In genomic region chr16:94289138-94290072, GRCm38 (mm10) we compare ENCODE assay signal across 8 mouse cellular contexts. TPM values are rescaled to one million over a fixed set of nuclear protein-coding genes. Genes with fewer than 3 reads are reported as not detected.
DNase-seq lines count a peak whose midpoint lies in the region; ATAC-seq and TF ChIP-seq lines count a peak whose summit lies in the region.

No protein-coding gene starts in this region.

- peak; percentile 37; the same call in 1 of the 2 replicates for ATAC-seq in forebrain, embryonic 15.5 days (replicated peaks)
- ATAC-seq in hindbrain, embryonic 16.5 days, result peak; percentile 9; the same call in 1 of the 2 replicates
- peak; percentile 42 for ATAC-seq in megakaryocyte-erythroid progenitor cell, adult 5-6 weeks (replicated peaks; ENCODE audit: low FRiP score, low TSS enrichment, poor library complexity, severe bottlenecking)
- ATAC-seq in stomach, postnatal 0 days (ENCODE audit: low FRiP score, low TSS enrichment), result peak; percentile 25

- peaks cover 17% of the 10 kb centered on the region for H3K4me1 ChIP-seq in forebrain, embryonic 15.5 days
- H3K4me1 ChIP-seq in hindbrain, embryonic 16.5 days (ENCODE audit: control insufficient read depth, insufficient read depth, low read depth, low read length), result peaks cover 6% of the 10 kb centered on the region
- H3K4me1 ChIP-seq in stomach, postnatal 0 days (replicated peaks; ENCODE audit: control insufficient read depth, insufficient read depth), result no peaks in the 10 kb centered on the region

- peak; percentile 56 for TF ChIP-seq CTCF in stomach, postnatal 0 days (IDR thresholded peaks at IDR 0.05; ENCODE audit: low read depth)

- H3K9me3 ChIP-seq in forebrain, embryonic 15.5 days, result no peaks in the 10 kb centered on the region
- no peaks in the 10 kb centered on the region for H3K9me3 ChIP-seq in hindbrain, embryonic 16.5 days (ENCODE audit: control insufficient read depth, low read length)
- H3K9me3 ChIP-seq in stomach, postnatal 0 days (ENCODE audit: control insufficient read depth, low read length), result no peaks in the 10 kb centered on the region

- H3K9ac ChIP-seq in forebrain, embryonic 15.5 days (replicated peaks), result peak overlapping the region; percentile 79
- peak overlapping the region; percentile 82 for H3K9ac ChIP-seq in hindbrain, embryonic 16.5 days (ENCODE audit: low read depth, low read length)
- H3K9ac ChIP-seq in stomach, postnatal 0 days (ENCODE audit: low read length), result peak overlapping the region; percentile 78

- peak overlapping the region; percentile 61 for H3K27ac ChIP-seq in forebrain, embryonic 15.5 days (replicated peaks)
- peak overlapping the region; percentile 71 for H3K27ac ChIP-seq in hindbrain, embryonic 16.5 days (ENCODE audit: low read depth, low read length)
- peak overlapping the region; percentile 73 for H3K27ac ChIP-seq in stomach, postnatal 0 days (replicated peaks)

- peak overlapping the region; percentile 88 for H3K4me2 ChIP-seq in forebrain, embryonic 15.5 days (replicated peaks)
- H3K4me2 ChIP-seq in hindbrain, embryonic 16.5 days (ENCODE audit: low read length), result peak overlapping the region; percentile 92
- peak overlapping the region; percentile 99 for H3K4me2 ChIP-seq in stomach, postnatal 0 days (replicated peaks; ENCODE audit: low read depth)

- H3K4me3 ChIP-seq in forebrain, embryonic 15.5 days, result peak overlapping the region; percentile 78
- peak overlapping the region; percentile 80 for H3K4me3 ChIP-seq in hindbrain, embryonic 16.5 days (ENCODE audit: low read length)
- H3K4me3 ChIP-seq in stomach, postnatal 0 days (ENCODE audit: low read depth, low read length), result peak overlapping the region; percentile 83

- no peaks in the 10 kb centered on the region for H3K27me3 ChIP-seq in forebrain, embryonic 15.5 days
- no peaks in the 10 kb centered on the region; the same call in 1 of the 2 replicates for H3K27me3 ChIP-seq in hindbrain, embryonic 16.5 days (replicated peaks; ENCODE audit: control insufficient read depth, insufficient read depth, low read length)
- no peaks in the 10 kb centered on the region for H3K27me3 ChIP-seq in stomach, postnatal 0 days (ENCODE audit: control insufficient read depth, insufficient read depth, low read length)

- peak; percentile 50 for DNase-seq in kidney, adult 18-20 months
- DNase-seq in kidney, postnatal 14 days, result no peak
- DNase-seq in brain, embryonic 18.5 days (ENCODE audit: low read depth, low spot score), result peak; percentile 45
- DNase-seq in left cerebral cortex, postnatal 14 days (ENCODE audit: low spot score in 2 of 2), result peak; percentile 85 to 92
- no peak for DNase-seq in stomach, postnatal 0 days (ENCODE audit: low spot score)

- no peak for TF ChIP-seq EP300 in stomach, postnatal 0 days (optimal IDR thresholded peaks at IDR 0.05)

- no peaks in the 10 kb centered on the region for H3K36me3 ChIP-seq in forebrain, embryonic 15.5 days
- H3K36me3 ChIP-seq in hindbrain, embryonic 16.5 days (ENCODE audit: control insufficient read depth, insufficient read depth, low read length), result no peaks in the 10 kb centered on the region
- H3K36me3 ChIP-seq in stomach, postnatal 0 days (ENCODE audit: control insufficient read depth, insufficient read depth, low read length), result no peaks in the 10 kb centered on the region

- 6% methylated on average over 39 of the region's 39 CpGs for WGBS in forebrain, embryonic 15.5 days
- 9% methylated on average over 39 of the region's 39 CpGs for WGBS in hindbrain, embryonic 16.5 days
- 7% methylated on average over 39 of the region's 39 CpGs for WGBS in stomach, postnatal 0 days

- intact Hi-C loops in left cerebral cortex, postnatal 14 days (cut with DNase I), result no loop called here

RNA-seq across cellular contexts. Expression of gene Hlcs, which starts 24.0 kb away (rescaled TPM):
- 7.7 and 8.7 TPM in 2 replicates for polyA plus RNA-seq in forebrain, embryonic 15.5 days (2015; fragmentation: Nextera tagmentation; extraction: Ambion mirVana)
- 7.9 and 8.3 TPM in 2 replicates for polyA plus RNA-seq in hindbrain, embryonic 16.5 days (2015; fragmentation: Nextera tagmentation; extraction: Ambion mirVana)
- 10 to 100 TPM; 14.0 to 15.8 TPM for total RNA-seq in left cerebral cortex, postnatal 14 days (2021)
- 5.6 and 5.9 TPM in 2 replicates for total RNA-seq in megakaryocyte-erythroid progenitor cell, adult 5-6 weeks (2014; fragmentation: Nextera tagmentation)
- total RNA-seq in megakaryocyte-erythroid progenitor cell, adult 5-6 weeks (2017), result 7.0 and 26.9 TPM in 2 replicates
- 7.0 TPM in 2 replicates for polyA plus RNA-seq in stomach, postnatal 0 days (2015; fragmentation: Nextera tagmentation; extraction: Ambion mirVana)

RNA-seq across cellular contexts. Expression of gene Ripply3, which starts 38.8 kb away (rescaled TPM):
- polyA plus RNA-seq in forebrain, embryonic 15.5 days (2015; fragmentation: Nextera tagmentation; extraction: Ambion mirVana), result 0.91 and 1.3 TPM in 2 replicates
- 0.84 and 1.3 TPM in 2 replicates for polyA plus RNA-seq in hindbrain, embryonic 16.5 days (2015; fragmentation: Nextera tagmentation; extraction: Ambion mirVana)
- total RNA-seq in left cerebral cortex, postnatal 14 days (2021), result under 1 TPM; 0.21 to 0.22 TPM
- 0.32 and 0.39 TPM in 2 replicates for total RNA-seq in megakaryocyte-erythroid progenitor cell, adult 5-6 weeks (2014; fragmentation: Nextera tagmentation)
- total RNA-seq in megakaryocyte-erythroid progenitor cell, adult 5-6 weeks (2017), result 0.46 and 2.2 TPM in 2 replicates
- polyA plus RNA-seq in stomach, postnatal 0 days (2015; fragmentation: Nextera tagmentation; extraction: Ambion mirVana), result 9.7 and 10.0 TPM in 2 replicates

Comparison
In these comparisons a context has a peak if more than half of its experiments do, and no peak if none do; other contexts are left out.
1. DNase-seq: peak in kidney, adult 18-20 months (single experiment), brain, embryonic 18.5 days (single experiment) and left cerebral cortex, postnatal 14 days (2 of 2); none in kidney, postnatal 14 days (single experiment) and stomach, postnatal 0 days (single experiment).
2. Peak in every context shown above with its lines, with median percentiles within 50 percentile points of each other: ATAC-seq, H3K27ac ChIP-seq, H3K4me2 ChIP-seq, H3K4me3 ChIP-seq and H3K9ac ChIP-seq.